7 mouse cellular contexts compared by ENCODE assay signal in the genomic region with DNA sequence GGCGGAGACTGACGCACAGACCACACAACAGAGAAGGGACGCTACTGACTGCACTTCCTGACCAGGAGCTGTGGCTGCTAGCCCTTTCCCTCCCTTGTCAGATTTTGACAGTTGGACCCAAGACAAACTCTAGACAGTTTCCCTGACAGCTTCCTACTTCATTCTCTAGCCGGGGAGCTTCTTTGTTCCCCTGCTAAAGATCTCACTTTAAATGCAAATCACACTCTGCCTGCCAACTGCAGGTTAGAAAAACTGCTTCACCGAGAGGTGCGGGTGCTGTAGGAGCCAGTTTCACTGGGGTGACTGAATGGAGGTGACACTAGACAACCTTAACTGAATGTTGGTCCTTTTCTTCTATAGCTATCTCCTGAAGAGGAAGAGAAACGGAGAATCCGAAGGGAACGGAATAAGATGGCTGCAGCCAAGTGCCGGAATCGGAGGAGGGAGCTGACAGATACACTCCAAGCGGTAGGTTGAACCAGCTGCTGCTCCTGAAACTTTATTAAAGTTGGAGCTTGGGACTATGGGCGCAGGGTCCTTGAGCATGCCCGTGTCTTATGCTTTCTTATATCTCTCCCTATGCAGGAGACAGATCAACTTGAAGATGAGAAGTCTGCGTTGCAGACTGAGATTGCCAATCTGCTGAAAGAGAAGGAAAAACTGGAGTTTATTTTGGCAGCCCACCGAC. TPM values are rescaled to one million over a fixed set of nuclear protein-coding genes. Genes with fewer than 3 reads are reported as not detected.
A peak's percentile ranks its signal among the peaks of the same experiment; 100 is the strongest.
DNase-seq lines count a peak whose midpoint lies in the region; ATAC-seq and TF ChIP-seq lines count a peak whose summit lies in the region.

No protein-coding gene starts in this region.

- WGBS in lung, postnatal 0 days, result 36% methylated on average over 14 of the region's 16 CpGs
- WGBS in forebrain, embryonic 11.5 days, result 6% methylated on average over 15 of the region's 16 CpGs
- 12% methylated on average over 16 of the region's 16 CpGs for WGBS in limb, embryonic 13.5 days
- 21% methylated on average over 14 of the region's 16 CpGs for WGBS in stomach, embryonic 14.5 days

- no peak for TF ChIP-seq CTCF in lung, postnatal 0 days (IDR thresholded peaks at IDR 0.05)

- H3K4me1 ChIP-seq in lung, postnatal 0 days (ENCODE audit: insufficient read depth, low read depth, low read length), result peaks cover 5% of the 10 kb centered on the region; the same call in 1 of the 2 replicates
- peaks cover 12% of the 10 kb centered on the region for H3K4me1 ChIP-seq in forebrain, embryonic 11.5 days (replicated peaks; ENCODE audit: control insufficient read depth, insufficient read depth, low read length)
- H3K4me1 ChIP-seq in limb, embryonic 13.5 days, result peaks cover 57% of the 10 kb centered on the region
- H3K4me1 ChIP-seq in stomach, embryonic 14.5 days (ENCODE audit: control insufficient read depth, insufficient read depth, low read length), result peaks cover 8% of the 10 kb centered on the region; the same call in 1 of the 2 replicates

- TF ChIP-seq EP300 in lung, postnatal 0 days (IDR thresholded peaks at IDR 0.05), result no peak

- no peaks in the 10 kb centered on the region for H3K9me3 ChIP-seq in lung, postnatal 0 days (ENCODE audit: low read length)
- H3K9me3 ChIP-seq in forebrain, embryonic 11.5 days (ENCODE audit: control insufficient read depth, low read length), result no peaks in the 10 kb centered on the region
- H3K9me3 ChIP-seq in limb, embryonic 13.5 days, result no peaks in the 10 kb centered on the region
- no peaks in the 10 kb centered on the region for H3K9me3 ChIP-seq in stomach, embryonic 14.5 days (ENCODE audit: control insufficient read depth, low read depth, low read length)

- H3K27ac ChIP-seq in lung, postnatal 0 days (ENCODE audit: low read length), result no peak overlapping the region
- H3K27ac ChIP-seq in forebrain, embryonic 11.5 days (ENCODE audit: low read depth, low read length), result no peak overlapping the region
- H3K27ac ChIP-seq in limb, embryonic 13.5 days, result no peak overlapping the region
- no peak overlapping the region for H3K27ac ChIP-seq in stomach, embryonic 14.5 days (ENCODE audit: low read length)

- H3K27me3 ChIP-seq in lung, postnatal 0 days (replicated peaks; ENCODE audit: insufficient read depth, low read length), result no peaks in the 10 kb centered on the region
- peaks cover 29% of the 10 kb centered on the region for H3K27me3 ChIP-seq in forebrain, embryonic 11.5 days (ENCODE audit: control insufficient read depth, insufficient read depth, low read length)
- H3K27me3 ChIP-seq in limb, embryonic 13.5 days, result peaks cover 34% of the 10 kb centered on the region
- H3K27me3 ChIP-seq in stomach, embryonic 14.5 days (ENCODE audit: control insufficient read depth, insufficient read depth, low read length), result peaks cover 3% of the 10 kb centered on the region; the same call in 1 of the 2 replicates

- H3K4me2 ChIP-seq in lung, postnatal 0 days (replicated peaks; ENCODE audit: low read depth, low read length), result peak overlapping the region; percentile 85
- peak overlapping the region; percentile 99 for H3K4me2 ChIP-seq in forebrain, embryonic 11.5 days (ENCODE audit: low read depth, low read length, severe bottlenecking)
- H3K4me2 ChIP-seq in limb, embryonic 13.5 days (replicated peaks), result peak overlapping the region; percentile 99
- peak overlapping the region; percentile 99 for H3K4me2 ChIP-seq in stomach, embryonic 14.5 days (replicated peaks; ENCODE audit: low read depth, low read length)

- peak; percentile 47 for DNase-seq in lung, postnatal 0 days (ENCODE audit: low spot score)
- no peak for DNase-seq in lung, postnatal 4 days
- no peak for DNase-seq in forebrain, embryonic 11.5 days (ENCODE audit: low spot score)
- DNase-seq in ovary, postnatal 14 days (ENCODE audit: low spot score), result no peak
- DNase-seq in right cerebral cortex, postnatal 36 days (ENCODE audit: low spot score in 2 of 2), result no peak

- peaks cover 15% of the 10 kb centered on the region; the same call in 1 of the 2 replicates for H3K36me3 ChIP-seq in lung, postnatal 0 days (ENCODE audit: insufficient read depth, low read length)
- no peaks in the 10 kb centered on the region for H3K36me3 ChIP-seq in forebrain, embryonic 11.5 days (ENCODE audit: control insufficient read depth, insufficient read depth, low read length)
- H3K36me3 ChIP-seq in limb, embryonic 13.5 days, result 0 out of 2 replicates have a peak, but pooled peaks cover 4% of the 10 kb centered on the region
- H3K36me3 ChIP-seq in stomach, embryonic 14.5 days (ENCODE audit: control insufficient read depth, insufficient read depth, low read length), result no peaks in the 10 kb centered on the region

- H3K9ac ChIP-seq in lung, postnatal 0 days (replicated peaks; ENCODE audit: low read depth), result peak overlapping the region; percentile 89
- H3K9ac ChIP-seq in forebrain, embryonic 11.5 days (ENCODE audit: low read length), result peak overlapping the region; percentile 37
- H3K9ac ChIP-seq in limb, embryonic 13.5 days, result peak overlapping the region; percentile 72; the same call in 1 of the 2 replicates
- H3K9ac ChIP-seq in stomach, embryonic 14.5 days (replicated peaks; ENCODE audit: low read depth, low read length), result no peak overlapping the region; the same call in 1 of the 2 replicates

- H3K4me3 ChIP-seq in lung, postnatal 0 days (ENCODE audit: low read depth, low read length), result peak overlapping the region; percentile 89
- peak overlapping the region; percentile 50 for H3K4me3 ChIP-seq in forebrain, embryonic 11.5 days (ENCODE audit: low read depth, low read length)
- peak overlapping the region; percentile 60 for H3K4me3 ChIP-seq in limb, embryonic 13.5 days
- peak overlapping the region; percentile 56 for H3K4me3 ChIP-seq in stomach, embryonic 14.5 days (ENCODE audit: low read depth, low read length)

- no peak for ATAC-seq in lung, postnatal 0 days
- ATAC-seq in forebrain, embryonic 11.5 days (replicated peaks; ENCODE audit: low FRiP score), result no peak
- no peak for ATAC-seq in limb, embryonic 13.5 days (ENCODE audit: low FRiP score, low read depth)
- ATAC-seq in stomach, embryonic 14.5 days (ENCODE audit: insufficient number of reproducible peaks, insufficient read depth, low FRiP score, low read depth), result no peak

RNA-seq across cellular contexts. Expression of gene Fos, which starts 1.7 kb away (rescaled TPM):
- polyA plus RNA-seq in lung, postnatal 0 days (2015; fragmentation: Nextera tagmentation; extraction: Ambion mirVana), result 30.8 and 33.8 TPM in 2 replicates
- polyA plus RNA-seq in forebrain, embryonic 11.5 days (2014; fragmentation: Nextera tagmentation; extraction: Ambion mirVana), result 0.57 and 1.1 TPM in 2 replicates
- polyA plus RNA-seq in limb, embryonic 13.5 days (2015; fragmentation: Nextera tagmentation; extraction: Ambion mirVana), result 6.1 and 7.2 TPM in 2 replicates
- polyA plus RNA-seq in stomach, embryonic 14.5 days (2014; fragmentation: Nextera tagmentation; extraction: Ambion mirVana), result 8.6 and 9.1 TPM in 2 replicates
